Mouse (Mus musculus): ENCODE results near the gene Wnk4.

Wnk4 gene

GRCm38 (mm10) chr11:101245855-101246701 is 14.3 kb upstream of the Wnk4 start, which contains the start of gene Ramp2:
TSS of gene Ramp2 (plus strand) at chr11:101246028.
- peak; percentile 55 for DNase-seq

GRCm38 (mm10) chr11:101246702-101247012 is 13.7 kb upstream of the Wnk4 start:
- no peak for DNase-seq

- peak; percentile 76 for DNase-seq
Observed at GRCm38 (mm10) chr11:101247521-101248030, 12.8 kb upstream of the Wnk4 start.

GRCm38 (mm10) chr11:101248258-101248994 is 11.9 kb upstream of the Wnk4 start:
- DNase-seq = peak; percentile 80

- DNase-seq = peak; percentile 70
Observed at GRCm38 (mm10) chr11:101251031-101251430, 9.3 kb upstream of the Wnk4 start.

- DNase-seq = no peak
Observed at GRCm38 (mm10) chr11:101252941-101253340, 7.4 kb upstream of the Wnk4 start.

GRCm38 (mm10) chr11:101253613-101254389 is 6.6 kb upstream of the Wnk4 start, which contains the start of gene Vps25:
TSS of gene Vps25 (plus strand) at chr11:101253707.
- peak; percentile 87 for DNase-seq

- DNase-seq = no peak
Observed at GRCm38 (mm10) chr11:101255826-101256775, 4.3 kb upstream of the Wnk4 start.

- DNase-seq = peak; percentile 76
Observed at GRCm38 (mm10) chr11:101259261-101259712, 1.1 kb upstream of the Wnk4 start.

GRCm38 (mm10) chr11:101260826-101261380 is 536 bp downstream of the Wnk4 start:
- DNase-seq = peak; percentile 49

- peak; percentile 34 for DNase-seq
Observed at GRCm38 (mm10) chr11:101262272-101262967, 2.1 kb downstream of the Wnk4 start.

- peak; percentile 55 for DNase-seq
Observed at GRCm38 (mm10) chr11:101263138-101263988, 3.0 kb downstream of the Wnk4 start.

- no peak for DNase-seq
Observed at GRCm38 (mm10) chr11:101263989-101264280, 3.6 kb downstream of the Wnk4 start.

GRCm38 (mm10) chr11:101264954-101265471 is 4.6 kb downstream of the Wnk4 start:
- DNase-seq = no peak

- DNase-seq = no peak
Observed at GRCm38 (mm10) chr11:101265906-101266305, 5.5 kb downstream of the Wnk4 start.

- no peak for DNase-seq
Observed at GRCm38 (mm10) chr11:101269577-101270116, 9.3 kb downstream of the Wnk4 start.

GRCm38 (mm10) chr11:101272446-101272845 is 12.1 kb downstream of the Wnk4 start:
- no peak for DNase-seq

GRCm38 (mm10) chr11:101275309-101275708 is 14.9 kb downstream of the Wnk4 start:
- DNase-seq = no peak

GRCm38 (mm10) chr11:101276319-101277070 is 16.1 kb downstream of the Wnk4 start:
- no peak for DNase-seq

Measured in kidney, adult 9 months (tissue).